Mouse (Mus musculus) liver, adult 2 months (tissue): ENCODE results near the gene Gm17268. TPM values are rescaled to one million over a fixed set of nuclear protein-coding genes. Genes with fewer than 3 reads are reported as not detected.

ENCODE experiments used
- DNase-seq: peaks from one replicate; pipeline ENCODE4 v3.0.0-alpha.2; 2011; ENCODE audit warnings: low read depth, low spot score; ENCODE audit errors: extremely low read depth
- H3K27ac ChIP-seq: fragments of 200-500 bp; replicated peaks from 2 replicates; pipeline ENCODE4 v1.5.1; 2012; ENCODE audit warnings: low read depth, mild to moderate bottlenecking, control low read depth, inconsistent platforms, low read length; ENCODE audit not compliant: insufficient read depth
- H3K27me3 ChIP-seq: fragments of 200-500 bp; 2 replicates; pipeline ENCODE4 v1.6.1; 2012; ENCODE audit warnings: mild to moderate bottlenecking, moderate library complexity, low read length, inconsistent platforms; ENCODE audit not compliant: control insufficient read depth, insufficient read depth
- H3K36me3 ChIP-seq: fragments of 200-500 bp; 2 replicates; pipeline ENCODE4 v1.6.1; 2012; ENCODE audit warnings: low read length, inconsistent platforms; ENCODE audit not compliant: control insufficient read depth, insufficient read depth
- H3K4me1 ChIP-seq: fragments of 200-500 bp; 2 replicates; pipeline ENCODE4 v1.6.1; 2011; ENCODE audit warnings: low read length; ENCODE audit not compliant: control insufficient read depth, insufficient read depth
- H3K4me3 ChIP-seq: fragments of 200-500 bp; 2 replicates; pipeline ENCODE4 v1.5.1; 2011; ENCODE audit warnings: low read depth, mild to moderate bottlenecking, control low read depth, low read length, moderate library complexity; ENCODE audit not compliant: insufficient read depth
- H3K79me2 ChIP-seq: fragments of 200-500 bp; 2 replicates; pipeline ENCODE4 v1.6.1; 2012; ENCODE audit warnings: inconsistent platforms, mild to moderate bottlenecking, low read length, moderate library complexity; ENCODE audit not compliant: control insufficient read depth, insufficient read depth
- H3K9ac ChIP-seq: fragments of 200-500 bp; 2 replicates; pipeline ENCODE4 v1.6.1; 2012; ENCODE audit warnings: low read depth, mild to moderate bottlenecking, control low read depth, inconsistent platforms, low read length
- CTCF ChIP-seq: fragments of 200-500 bp; IDR thresholded peaks from 2 replicates; pipeline ENCODE4 v1.5.1; 2011; ENCODE audit warnings: low read depth, low read length, control low read depth
- POLR2A ChIP-seq: fragments of 200-500 bp; IDR thresholded peaks from 2 replicates; pipeline ENCODE4 v1.6.1; 2011; ENCODE audit warnings: low read length, control low read depth; ENCODE audit not compliant: insufficient read depth; ENCODE audit errors: extremely low read depth
- WGBS: fragments of 180-500 bp; shearing (Covaris S2); methylation state at CpG from one replicate; pipeline ENCODE4 v1.1.7; 2018; 5-methylcytosine and 5-hydroxymethylcytosine counted together
- polyA plus RNA-seq: library from polyadenylated mRNA; depleted of rRNA; stranded (reverse); fragments of >200 nt; gene quantifications from 2 replicates; pipeline ENCODE4 v1.2.3, GENCODE M21; 2012
- total RNA-seq: library from RNA; depleted of rRNA; stranded (reverse); fragments of >200 nt; gene quantifications from 2 replicates; pipeline ENCODE4 v1.2.3, GENCODE M21; 2014

The Gm17268 gene
- total and polyA plus RNA-seq, 2 experiments = not detected

GRCm38 (mm10) chr11:82035857-82036256 is 2.5 kb downstream of the Gm17268 start:
- 79% methylated on average over 2 of the region's 2 CpGs for WGBS
- Histone ChIP-seq H3K79me2 (no peaks in the 10 kb centered on the region), H3K4me1 (peaks cover 3% of the 10 kb centered on the region), H3K9ac (no peak overlapping the region), H3K4me3 (no peak overlapping the region), H3K27ac (no peak overlapping the region), H3K36me3 (no peaks in the 10 kb centered on the region), H3K27me3 (no peaks in the 10 kb centered on the region)
- no peak for DNase-seq
- TF ChIP-seq CTCF (no peak), POLR2A (no peak)

GRCm38 (mm10) chr11:82035356-82035755 is 3.0 kb downstream of the Gm17268 start, which contains the start of gene Ccl2:
Gene Ccl2, plus strand, starts transcription at chr11:82035571.
- H3K4me3 ChIP-seq = no peak within 1 kb of the TSS
- H3K4me1 ChIP-seq = peaks cover 3% of the 10 kb centered on the region
- DNase-seq = peak; percentile 76
- H3K36me3 ChIP-seq = no peaks in the 10 kb centered on the region
- 27% methylated on average over 5 of the region's 5 CpGs for WGBS
- H3K79me2 ChIP-seq = no peaks in the 10 kb centered on the region
- TF ChIP-seq CTCF (no peak), POLR2A (no peak)
- no peak within 1 kb of the TSS for H3K27ac ChIP-seq
- no peak within 1 kb of the TSS for H3K9ac ChIP-seq
- H3K27me3 ChIP-seq = no peaks in the 10 kb centered on the region

GRCm38 (mm10) chr11:82034446-82034845 is 3.9 kb downstream of the Gm17268 start:
- H3K36me3 ChIP-seq = no peaks in the 10 kb centered on the region
- no peaks in the 10 kb centered on the region for H3K79me2 ChIP-seq
- no peak overlapping the region for H3K27ac ChIP-seq
- TF ChIP-seq CTCF (no peak), POLR2A (no peak)
- H3K4me1 ChIP-seq = peaks cover 3% of the 10 kb centered on the region
- DNase-seq = no peak
- no peak overlapping the region for H3K9ac ChIP-seq
- 87% methylated on average over 7 of the region's 7 CpGs for WGBS
- no peaks in the 10 kb centered on the region for H3K27me3 ChIP-seq
- H3K4me3 ChIP-seq = no peak overlapping the region

GRCm38 (mm10) chr11:82032678-82033344 is 5.6 kb downstream of the Gm17268 start:
- WGBS = 57% methylated on average over 8 of the region's 8 CpGs
- Histone ChIP-seq H3K27me3 (no peaks in the 10 kb centered on the region), H3K27ac (peak overlapping the region; percentile 20), H3K9ac (no peak overlapping the region), H3K36me3 (no peaks in the 10 kb centered on the region), H3K79me2 (no peaks in the 10 kb centered on the region), H3K4me1 (peaks cover 3% of the 10 kb centered on the region; the same call in 1 of the 2 replicates), H3K4me3 (no peak overlapping the region)
- TF ChIP-seq POLR2A = no peak
- DNase-seq = peak; percentile 41

- H3K4me1 ChIP-seq = peaks cover 3% of the 10 kb centered on the region; the same call in 1 of the 2 replicates
- H3K27ac ChIP-seq = peak overlapping the region; percentile 7; the same call in 1 of the 2 replicates
- DNase-seq = peak; percentile 38
- H3K9ac ChIP-seq = no peak overlapping the region
- no peaks in the 10 kb centered on the region for H3K79me2 ChIP-seq
- no peaks in the 10 kb centered on the region for H3K36me3 ChIP-seq
- H3K27me3 ChIP-seq = no peaks in the 10 kb centered on the region
- no peak overlapping the region for H3K4me3 ChIP-seq
- TF ChIP-seq POLR2A = no peak
- TF ChIP-seq CTCF = no peak
Measured at GRCm38 (mm10) chr11:82032136-82032535, 6.2 kb downstream of the Gm17268 start.

- H3K27ac ChIP-seq = no peak overlapping the region
- H3K36me3 ChIP-seq = no peaks in the 10 kb centered on the region
- H3K27me3 ChIP-seq = no peaks in the 10 kb centered on the region
- H3K9ac ChIP-seq = no peak overlapping the region
- no peak overlapping the region for H3K4me3 ChIP-seq
- DNase-seq = no peak
- 75% methylated on average over 2 of the region's 2 CpGs for WGBS
- TF ChIP-seq CTCF (no peak), POLR2A (no peak)
- H3K4me1 ChIP-seq = peaks cover 3% of the 10 kb centered on the region; the same call in 1 of the 2 replicates
- H3K79me2 ChIP-seq = no peaks in the 10 kb centered on the region
Measured at GRCm38 (mm10) chr11:82030171-82030570, 8.2 kb downstream of the Gm17268 start.
